Mouse (Mus musculus): Measurements from ENCODE around the gene Apoa1.

The Apoa1 gene

GRCm38 (mm10) chr9:46228491-46228890 lies at the start of gene Apoa1:
Apoa1 (plus strand) TSS chr9:46228580.
- no peak for DNase-seq

- DNase-seq: peak in 1 of 2 experiments; percentile 19
These were observed 49.8 kb upstream of the Apoa1 start for GRCm38 (mm10) chr9:46178595-46178994.

GRCm38 (mm10) chr9:46181297-46181696 lies 47.1 kb upstream of the Apoa1 start:
- peak; percentile 39 to 50 for DNase-seq

- no peak for DNase-seq
These were observed 43.8 kb upstream of the Apoa1 start for GRCm38 (mm10) chr9:46184542-46184941.

GRCm38 (mm10) chr9:46185191-46185590 lies 43.2 kb upstream of the Apoa1 start:
- peak; percentile 70 to 80 for DNase-seq

- DNase-seq: no peak
These were observed 42.0 kb upstream of the Apoa1 start for GRCm38 (mm10) chr9:46186387-46186786.

GRCm38 (mm10) chr9:46188370-46188769 lies 40.0 kb upstream of the Apoa1 start:
- peak; percentile 36 to 39 for DNase-seq

- DNase-seq: peak in 1 of 2 experiments; percentile 65
These were observed 39.4 kb upstream of the Apoa1 start for GRCm38 (mm10) chr9:46188956-46189355.

- peak; percentile 48 to 61 for DNase-seq
These were observed 39.0 kb upstream of the Apoa1 start for GRCm38 (mm10) chr9:46189381-46189780.

- DNase-seq: no peak
These were observed 37.1 kb upstream of the Apoa1 start for GRCm38 (mm10) chr9:46191234-46191633.

GRCm38 (mm10) chr9:46191644-46192043 lies 36.7 kb upstream of the Apoa1 start:
- DNase-seq: peak; percentile 54 to 67

GRCm38 (mm10) chr9:46192642-46193041 lies 35.7 kb upstream of the Apoa1 start:
- DNase-seq: no peak

- no peak for DNase-seq
These were observed 33.6 kb upstream of the Apoa1 start for GRCm38 (mm10) chr9:46194809-46195208.

GRCm38 (mm10) chr9:46196699-46197169 lies 31.6 kb upstream of the Apoa1 start:
- DNase-seq: no peak

- DNase-seq: peak in 1 of 2 experiments; percentile 29
These were observed 29.9 kb upstream of the Apoa1 start for GRCm38 (mm10) chr9:46198461-46198860.

GRCm38 (mm10) chr9:46198936-46199335 lies 29.4 kb upstream of the Apoa1 start:
- DNase-seq: no peak

GRCm38 (mm10) chr9:46199609-46200008 lies 28.8 kb upstream of the Apoa1 start:
- no peak for DNase-seq

- DNase-seq: peak; percentile 37
These were observed 21.4 kb upstream of the Apoa1 start for GRCm38 (mm10) chr9:46206834-46207500.

GRCm38 (mm10) chr9:46207501-46207869 lies 20.9 kb upstream of the Apoa1 start:
- no peak for DNase-seq

GRCm38 (mm10) chr9:46208401-46208974 lies 19.9 kb upstream of the Apoa1 start:
- DNase-seq: peak; percentile 40 to 46

- no peak for DNase-seq
These were observed 17.9 kb upstream of the Apoa1 start for GRCm38 (mm10) chr9:46210473-46210872.

GRCm38 (mm10) chr9:46214276-46214675 lies 14.1 kb upstream of the Apoa1 start:
- DNase-seq: no peak

- DNase-seq: no peak
These were observed 13.4 kb upstream of the Apoa1 start for GRCm38 (mm10) chr9:46214946-46215337.

Measured in cerebellum, postnatal 10 days (tissue).